Mouse (Mus musculus) CD4-positive, CD25-positive, alpha-beta regulatory T cell, adult 4 months (primary cell): ENCODE measurements around the gene Sorcs2. TPM values are rescaled to one million over a fixed set of nuclear protein-coding genes. Genes with fewer than 3 reads are reported as not detected.

Experiments
- ATAC-seq: one replicate; pipeline ENCODE4 v1.8.0; 2017
- polyA plus RNA-seq, 2 experiments: library from polyadenylated mRNA; unstranded; fragments of 100-300 nt; shearing (Covaris generic); gene quantifications; one replicate each; pipeline ENCODE4 v1.2.1; 2017

Sorcs2 gene
- polyA plus RNA-seq, 2 experiments from 2014 or later: 4.5 to 4.7 TPM

GRCm38 (mm10) chr5:36356659-36357058, 41.3 kb downstream of the Sorcs2 start:
- no peak for ATAC-seq

DNA sequence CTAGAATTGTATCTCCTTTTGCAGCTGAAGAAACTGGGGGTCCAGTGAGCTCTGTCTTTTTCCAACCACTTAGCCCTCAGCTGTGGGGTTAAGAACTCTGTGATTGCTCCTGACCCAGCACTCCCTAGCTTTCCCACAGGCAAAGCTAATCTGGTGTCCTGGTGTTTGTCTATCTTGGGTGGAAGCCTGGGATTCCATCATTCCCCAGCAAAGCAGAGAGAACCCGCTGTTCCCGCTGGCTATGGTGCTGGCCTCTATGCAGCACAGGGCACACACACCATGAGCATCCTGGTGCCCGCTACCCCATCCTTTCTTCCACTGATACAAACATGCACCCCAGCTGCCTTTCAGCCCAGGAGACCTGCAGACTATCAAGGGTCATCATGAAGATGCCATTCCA, 42.3 kb downstream of the Sorcs2 start:
- ATAC-seq: no peak

GRCm38 (mm10) chr5:36353679-36354078, 44.3 kb downstream of the Sorcs2 start:
- ATAC-seq: no peak

DNA sequence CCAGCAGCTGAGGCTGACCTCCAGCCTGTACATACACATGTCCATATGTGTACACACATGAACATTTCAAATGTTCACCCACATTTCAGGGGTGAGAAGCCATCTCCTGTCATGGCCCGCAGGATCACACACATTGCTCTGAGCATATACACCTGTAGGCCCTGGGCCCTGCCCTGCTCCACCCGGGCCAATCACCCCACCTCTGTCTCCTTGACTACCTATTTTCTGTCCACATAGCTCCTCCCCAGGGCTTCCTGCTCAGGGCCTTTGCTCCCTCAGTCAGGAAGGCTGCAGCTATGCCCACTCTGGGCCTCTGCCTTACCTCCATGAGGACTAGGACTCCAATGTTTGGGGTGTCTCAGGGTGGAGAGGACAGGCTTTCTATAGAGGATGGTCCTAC, 44.7 kb downstream of the Sorcs2 start:
- ATAC-seq: no peak

- no peak for ATAC-seq
Observed at GRCm38 (mm10) chr5:36346698-36347097, 51.2 kb downstream of the Sorcs2 start.

DNA sequence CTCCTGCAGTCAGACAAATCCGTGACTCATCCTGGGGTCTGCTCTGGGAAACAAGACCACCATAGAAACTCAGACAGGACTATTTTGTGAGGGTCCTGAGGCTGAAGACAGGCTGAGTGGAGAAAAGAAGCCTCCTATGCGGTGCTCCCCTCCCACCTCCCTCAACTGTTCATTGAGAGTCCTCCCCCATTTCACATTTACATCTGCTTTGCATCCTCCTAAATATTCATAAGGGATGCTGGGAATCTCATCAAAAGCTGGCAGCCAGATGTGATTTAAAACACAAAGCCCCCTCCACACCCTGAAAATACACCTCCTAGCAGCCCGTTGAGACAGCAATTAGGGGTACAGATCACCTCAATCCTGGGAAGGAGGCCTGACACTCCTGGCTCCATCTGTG, 58.7 kb downstream of the Sorcs2 start:
- no peak for ATAC-seq

DNA sequence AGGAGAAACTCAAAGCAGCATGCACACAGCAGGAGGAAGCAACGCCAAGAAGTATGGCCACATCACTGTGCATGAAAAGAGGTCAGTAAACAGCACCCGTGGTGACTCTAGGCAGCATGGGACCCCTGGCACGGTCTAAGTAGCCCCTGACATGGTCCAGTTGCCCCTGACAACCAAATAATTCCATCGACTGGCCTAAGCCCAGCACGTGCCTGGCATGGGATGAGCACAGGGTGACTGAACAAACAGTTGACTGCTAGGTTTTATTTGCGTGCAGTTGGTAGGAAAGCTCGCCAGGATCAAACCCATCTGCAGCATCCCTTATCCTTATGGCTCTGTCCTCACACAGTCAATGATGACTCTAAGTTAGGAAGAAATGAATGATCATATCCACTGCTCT, 61.7 kb downstream of the Sorcs2 start:
- ATAC-seq: no peak

DNA sequence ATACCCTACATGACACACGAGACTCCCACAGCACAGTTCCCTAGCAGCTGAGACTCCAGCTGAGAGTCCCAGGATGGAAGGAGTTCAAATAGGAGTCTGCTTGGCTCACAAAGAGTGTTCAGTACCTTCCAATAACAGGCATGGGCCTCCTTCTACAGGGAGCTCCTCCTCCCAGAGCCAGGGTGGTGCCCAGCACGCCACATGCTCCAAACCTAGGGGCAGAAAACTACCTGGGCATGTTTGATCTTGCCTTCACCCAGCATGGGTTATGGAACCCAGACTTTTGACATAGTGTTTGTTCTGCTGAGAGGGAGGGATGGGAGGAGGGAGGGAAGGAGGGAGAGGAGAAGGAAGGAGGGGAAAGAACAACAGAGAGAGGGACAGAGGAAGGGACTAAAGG, 62.3 kb downstream of the Sorcs2 start:
- no peak for ATAC-seq

DNA sequence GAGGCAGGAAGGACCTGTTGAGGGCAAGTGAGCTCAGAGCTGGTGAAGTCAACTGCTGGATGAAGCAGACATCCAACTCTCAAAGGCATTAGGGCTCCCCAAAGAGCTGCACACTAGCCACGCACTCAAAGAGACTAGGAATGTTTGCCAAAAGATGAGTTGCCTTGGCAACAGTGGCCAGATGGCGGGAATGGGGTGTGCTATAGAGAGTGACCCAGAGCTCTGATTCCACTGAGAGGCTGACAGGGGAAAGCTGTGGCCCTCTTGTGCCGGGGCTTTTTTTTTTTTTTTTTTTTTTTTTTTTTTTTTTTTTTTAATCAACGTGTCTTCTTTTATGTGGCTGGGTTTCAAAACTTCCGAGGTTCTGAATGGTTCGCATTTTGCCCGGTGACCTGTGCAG, 63.7 kb downstream of the Sorcs2 start:
- ATAC-seq: no peak

DNA sequence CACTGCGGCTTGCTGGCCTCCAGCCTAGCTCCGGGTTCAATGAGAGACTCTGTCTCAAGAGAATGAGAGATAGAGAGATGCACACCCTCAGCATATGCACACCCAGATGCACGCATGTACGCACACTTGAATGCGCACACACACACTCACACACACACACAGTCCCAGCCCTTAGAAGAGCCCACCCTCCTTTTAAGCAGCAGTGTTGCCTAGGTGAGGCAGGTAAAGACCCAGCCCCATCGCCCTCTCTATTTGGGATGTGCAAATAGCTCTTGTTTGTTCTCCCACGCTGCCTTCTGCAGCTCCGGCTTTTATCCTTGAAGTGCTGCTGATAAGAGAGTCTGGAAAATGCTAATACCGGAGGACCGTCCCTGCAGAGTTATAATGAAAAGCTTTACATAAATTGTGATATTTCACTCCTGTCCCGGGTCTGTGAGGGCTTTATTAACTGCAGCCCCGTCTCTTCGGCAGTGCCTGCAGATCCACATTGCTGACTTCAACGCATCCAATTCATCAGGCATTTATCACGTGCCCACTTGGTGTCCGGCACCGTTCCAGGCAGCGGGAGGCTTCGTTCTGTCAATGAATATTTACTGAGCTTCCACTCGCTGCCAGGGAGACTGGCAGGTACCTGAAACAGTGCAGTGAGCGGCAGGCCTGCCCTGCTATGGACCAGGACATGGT, 67.3 kb downstream of the Sorcs2 start:
- no peak for ATAC-seq

DNA sequence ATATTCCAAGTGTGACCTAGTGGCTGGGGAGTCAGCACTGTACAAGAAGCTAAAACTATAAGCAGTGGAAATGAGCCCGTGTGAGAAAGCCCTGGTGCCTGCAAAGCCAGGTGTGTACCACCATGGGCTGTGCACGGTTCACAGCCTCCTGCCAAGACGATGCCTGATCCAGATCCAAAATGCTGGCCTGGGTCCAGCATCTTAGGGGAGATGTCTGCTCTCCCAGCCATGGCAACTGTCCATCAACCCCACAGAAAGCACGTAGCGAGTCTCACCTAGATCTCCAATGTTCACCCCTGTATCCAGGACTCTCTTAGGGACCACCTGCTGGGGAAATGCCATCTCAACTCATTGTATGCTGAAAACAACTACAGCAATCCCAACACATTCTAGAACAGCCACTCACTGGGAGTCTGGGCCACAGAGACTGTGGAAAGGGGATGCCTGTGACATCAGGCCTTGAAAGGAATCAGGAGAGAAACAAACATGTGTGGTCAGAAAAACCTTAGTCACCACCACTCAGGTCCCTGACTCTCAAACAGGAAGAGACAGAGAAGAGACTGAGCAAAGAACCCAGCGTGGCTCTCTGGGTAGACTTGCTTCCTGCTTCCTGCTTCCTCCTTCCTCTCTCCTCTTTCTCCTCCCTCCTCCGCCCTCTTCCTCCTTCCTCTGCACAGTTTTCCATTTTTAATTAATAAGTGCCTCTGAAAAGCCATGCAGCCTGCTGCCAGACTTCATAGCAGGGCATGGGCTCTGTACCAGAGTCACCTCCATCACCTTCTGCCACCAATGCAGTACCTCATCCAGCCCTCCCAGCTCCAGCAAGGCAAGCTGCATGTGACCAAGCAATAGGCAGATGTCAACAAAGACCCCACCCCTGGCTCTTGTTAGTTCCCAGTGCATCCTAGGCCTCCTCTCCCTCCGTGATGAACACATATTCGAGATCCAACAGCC, 71.6 kb downstream of the Sorcs2 start:
- peak; percentile 49 for ATAC-seq

DNA sequence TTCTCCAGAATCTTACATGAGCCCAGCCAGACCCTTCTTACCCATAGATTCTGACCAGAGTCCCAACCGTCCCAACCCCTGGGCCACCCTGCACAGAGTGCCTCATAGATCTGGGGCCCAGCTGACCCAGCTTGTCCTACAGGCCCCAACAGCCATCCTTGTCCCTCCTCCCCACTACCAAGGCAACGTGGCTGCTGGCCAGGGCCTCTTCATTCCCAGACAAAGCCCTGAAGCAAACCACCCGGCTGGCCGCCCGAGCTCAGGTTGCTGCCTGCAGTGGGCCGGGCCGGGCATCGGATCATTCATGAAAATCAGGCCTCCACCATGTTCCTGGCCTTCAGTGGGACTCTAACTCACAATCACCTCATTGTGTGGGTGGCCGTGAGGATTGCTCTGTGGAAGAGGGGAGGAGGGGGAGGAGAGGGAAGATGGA, 73.8 kb downstream of the Sorcs2 start:
- no peak for ATAC-seq

GRCm38 (mm10) chr5:36323526-36323925, 74.4 kb downstream of the Sorcs2 start:
- ATAC-seq: peak; percentile 54

- no peak for ATAC-seq
Observed at GRCm38 (mm10) chr5:36321581-36321980, 76.4 kb downstream of the Sorcs2 start.

DNA sequence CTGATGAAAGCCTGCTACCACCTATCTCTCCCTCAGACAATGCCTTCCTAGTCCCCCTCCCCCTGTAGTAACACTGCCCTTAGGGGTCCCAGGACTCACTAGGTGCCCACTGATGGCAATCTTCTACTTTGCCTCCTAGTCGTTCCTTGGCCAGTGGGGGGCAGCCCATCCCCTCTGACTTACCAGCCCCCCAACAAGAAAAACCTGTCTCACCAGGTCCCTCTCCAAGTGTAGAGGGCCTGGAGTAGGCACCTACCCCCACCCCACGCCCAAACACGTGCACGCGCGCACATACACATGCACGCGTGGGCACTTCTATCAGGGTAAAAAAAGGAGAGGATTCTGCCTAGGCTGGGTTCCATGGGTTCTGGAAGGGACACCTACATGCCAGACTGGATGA, 77.3 kb downstream of the Sorcs2 start:
- ATAC-seq: no peak

DNA sequence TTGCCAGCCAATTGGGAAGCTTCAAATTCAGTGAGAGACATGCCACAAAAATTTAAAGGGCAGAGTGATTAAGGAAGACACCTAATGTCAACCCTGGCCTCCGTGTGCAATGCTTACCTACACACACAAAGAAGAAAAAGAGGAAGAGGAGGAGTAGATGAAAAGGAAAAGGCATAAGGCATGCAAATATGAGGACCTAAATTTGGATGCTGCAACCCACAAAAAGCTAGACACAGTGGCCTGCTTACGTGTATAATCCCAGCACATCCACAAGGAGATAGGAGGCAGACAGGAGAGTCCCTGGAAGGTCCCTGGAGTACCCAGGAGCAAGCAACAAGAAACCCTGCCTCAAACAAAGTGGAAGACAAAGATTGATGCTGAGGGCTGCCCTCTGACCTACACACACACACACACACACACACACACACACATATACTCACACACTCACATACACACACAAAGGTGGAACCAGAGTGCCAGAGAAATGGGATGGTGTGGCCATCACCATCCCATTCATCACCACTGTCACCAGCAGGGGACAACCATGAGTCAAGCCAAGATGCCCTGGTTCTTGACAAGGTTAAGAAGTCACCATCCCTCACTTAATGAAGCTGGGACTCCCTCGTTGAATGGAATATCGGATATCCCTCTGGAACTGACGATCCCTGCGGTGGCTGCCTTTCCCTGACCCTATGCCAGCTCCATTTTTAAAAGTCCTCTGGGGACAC, 80.1 kb downstream of the Sorcs2 start:
- ATAC-seq: no peak

DNA sequence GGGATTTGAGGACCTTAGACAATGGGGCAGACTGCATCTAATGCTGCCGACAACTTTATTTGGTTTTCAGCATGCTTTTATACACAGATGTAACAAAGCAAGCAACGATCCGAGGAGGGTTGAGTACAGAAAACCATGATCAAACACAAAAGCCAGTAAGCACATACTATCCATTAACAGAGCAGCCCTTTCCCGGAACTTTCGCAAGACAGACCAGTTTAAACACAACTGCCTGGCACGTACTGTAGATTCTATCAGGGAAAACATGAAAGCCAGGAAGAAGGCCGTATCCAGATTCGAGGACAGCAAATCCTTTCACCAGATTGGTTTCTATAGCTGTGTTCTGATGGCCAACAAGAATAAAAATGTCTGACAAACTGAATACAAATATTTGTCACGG, 82.8 kb downstream of the Sorcs2 start:
- ATAC-seq: no peak

GRCm38 (mm10) chr5:36313353-36314079, 84.4 kb downstream of the Sorcs2 start:
- no peak for ATAC-seq

DNA sequence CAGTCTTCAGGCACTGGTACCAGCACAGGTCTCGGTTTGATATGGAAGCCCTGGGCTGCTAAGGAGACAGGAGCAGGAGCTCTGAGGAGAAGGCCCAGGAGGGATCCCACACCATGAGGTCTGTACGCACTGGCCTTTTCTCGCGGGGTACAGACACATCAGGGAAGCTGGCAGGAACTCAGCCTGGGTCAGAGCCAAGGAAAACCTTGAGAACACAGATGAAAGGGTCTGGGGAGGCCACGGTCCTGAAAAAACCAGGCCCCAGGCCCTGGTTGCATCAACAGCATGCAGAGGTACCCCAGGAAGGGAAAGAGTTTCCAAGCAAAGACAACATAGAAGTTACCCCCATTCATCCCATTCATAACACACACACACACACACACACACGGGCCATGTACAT, 85.0 kb downstream of the Sorcs2 start:
- no peak for ATAC-seq

- ATAC-seq: no peak
Observed at GRCm38 (mm10) chr5:36304299-36304980, 93.5 kb downstream of the Sorcs2 start.

DNA sequence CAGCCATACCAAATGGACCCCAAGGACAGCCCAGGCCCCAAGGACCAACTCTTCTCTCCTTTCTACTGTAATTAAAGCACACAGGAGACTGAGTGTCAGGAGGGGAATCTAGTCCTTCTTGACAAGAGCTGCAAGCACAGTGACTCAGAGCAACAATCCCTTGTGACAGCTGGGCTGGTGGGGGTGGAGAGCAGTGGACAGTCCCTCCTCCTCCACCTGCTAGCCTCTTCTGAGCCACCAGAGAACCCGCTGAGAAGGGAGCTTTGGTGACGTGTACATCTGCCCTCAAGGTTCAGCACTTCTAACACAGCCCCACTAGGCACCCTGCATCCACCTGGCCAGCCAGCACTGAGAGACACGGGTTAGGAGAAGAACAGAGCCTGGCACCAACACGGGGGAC, 96.8 kb downstream of the Sorcs2 start:
- no peak for ATAC-seq

GRCm38 (mm10) chr5:36298049-36298448, 99.9 kb downstream of the Sorcs2 start:
- no peak for ATAC-seq
